Mouse (Mus musculus): ENCODE results near the gene Pcbd2.

Gene Pcbd2

GRCm38 (mm10) chr13:55826008-55826671 lies 99.0 kb downstream of the Pcbd2 start:
- no peak for DNase-seq (ENCODE audit: low read depth)
